Mouse (Mus musculus) forebrain, postnatal 0 days (tissue): ENCODE measurements around the gene Llgl2. TPM values are rescaled to one million over a fixed set of nuclear protein-coding genes. Genes with fewer than 3 reads are reported as not detected.

Source experiments
- ATAC-seq: fragments of 200-750 bp; cut with Nextera tagmentation; 2 replicates; pipeline ENCODE4 v1.8.0; 2017; ENCODE audit warnings: mild to moderate bottlenecking, moderate library complexity
- DNase-seq: peaks from one replicate; pipeline ENCODE4 v3.0.0-alpha.2; 2015
- H3K27ac ChIP-seq: fragments of 300-500 bp; sonication (generic); 2 replicates; pipeline ENCODE4 v1.5.1; 2014; ENCODE audit warnings: low read depth, mild to moderate bottlenecking, antibody characterized with exemption, low read length, moderate library complexity, mixed read lengths
- H3K27me3 ChIP-seq: fragments of 300-500 bp; sonication (generic); 2 replicates; pipeline ENCODE4 v1.6.1; 2014; ENCODE audit warnings: mild to moderate bottlenecking, low read length, mixed read lengths; ENCODE audit not compliant: insufficient read depth
- H3K36me3 ChIP-seq: fragments of 300-500 bp; sonication (generic); 2 replicates; pipeline ENCODE4 v1.6.1; 2014; ENCODE audit warnings: mild to moderate bottlenecking, moderate library complexity; ENCODE audit not compliant: insufficient read depth
- H3K4me1 ChIP-seq: fragments of 300-500 bp; sonication (generic); 2 replicates; pipeline ENCODE4 v1.6.1; 2014; ENCODE audit warnings: antibody characterized with exemption; ENCODE audit not compliant: insufficient read depth
- H3K4me2 ChIP-seq: fragments of 300-500 bp; sonication (generic); 2 replicates; pipeline ENCODE4 v1.6.1; 2014; ENCODE audit warnings: low read depth, mild to moderate bottlenecking, moderate library complexity
- H3K4me3 ChIP-seq: fragments of 300-500 bp; sonication (generic); 2 replicates; pipeline ENCODE4 v1.5.1; 2014; ENCODE audit warnings: low read depth, low read length, mixed read lengths
- H3K9ac ChIP-seq: fragments of 300-500 bp; sonication (generic); 2 replicates; pipeline ENCODE4 v1.6.1; 2014; ENCODE audit warnings: mild to moderate bottlenecking
- H3K9me3 ChIP-seq: fragments of 300-500 bp; sonication (generic); 2 replicates; pipeline ENCODE4 v1.6.1; 2016; ENCODE audit warnings: low read length
- CTCF ChIP-seq: sonication (generic); IDR thresholded peaks from 2 replicates; pipeline ENCODE4 v1.5.1; 2016; ENCODE audit warnings: antibody characterized with exemption, control low read depth, low read depth
- WGBS: fragments of 180-500 bp; shearing (Covaris S2); extraction: QIAGEN DNeasy Blood & Tissue Kit; methylation state at CpG from one replicate; pipeline ENCODE4 v1.1.7; 2014; 5-methylcytosine and 5-hydroxymethylcytosine counted together
- polyA plus RNA-seq: library from polyadenylated mRNA; unstranded; fragments of >200 nt; fragmentation: Nextera tagmentation; extraction: Ambion mirVana; gene quantifications from 2 replicates; pipeline ENCODE4 v1.2.1, GENCODE M21; 2015
- total RNA-seq: library from RNA; depleted of rRNA; stranded (reverse); fragments of >200 nt; gene quantifications from 2 replicates; pipeline ENCODE4 v1.2.3, GENCODE M21; 2014

Gene Llgl2
- total and polyA plus RNA-seq, 2 experiments from 2014 or later = 1.1 to 4.0 TPM

- H3K27ac ChIP-seq = no peak overlapping the region
- no peak for TF ChIP-seq CTCF
- H3K9me3 ChIP-seq = no peaks in the 10 kb centered on the region
- H3K4me2 ChIP-seq = no peak overlapping the region
- no peaks in the 10 kb centered on the region for H3K4me1 ChIP-seq
- WGBS = 39% methylated on average over 11 of the region's 11 CpGs
- H3K4me3 ChIP-seq = no peak overlapping the region
- H3K9ac ChIP-seq = no peak overlapping the region
- DNase-seq = no peak
- H3K36me3 ChIP-seq = no peaks in the 10 kb centered on the region
- H3K27me3 ChIP-seq = no peaks in the 10 kb centered on the region
- ATAC-seq = no peak
Measured at GRCm38 (mm10) chr11:115836656-115837395, 13.0 kb downstream of the Llgl2 start.

GRCm38 (mm10) chr11:115837606-115838345 is 13.9 kb downstream of the Llgl2 start:
- H3K4me1 ChIP-seq = no peaks in the 10 kb centered on the region
- WGBS = 92% methylated on average over 22 of the region's 22 CpGs
- H3K9ac ChIP-seq = no peak overlapping the region
- no peaks in the 10 kb centered on the region for H3K36me3 ChIP-seq
- no peak for ATAC-seq
- H3K4me3 ChIP-seq = no peak overlapping the region
- H3K27ac ChIP-seq = no peak overlapping the region
- H3K9me3 ChIP-seq = no peaks in the 10 kb centered on the region
- no peak for DNase-seq
- no peak overlapping the region for H3K4me2 ChIP-seq
- H3K27me3 ChIP-seq = no peaks in the 10 kb centered on the region
- no peak for TF ChIP-seq CTCF

- Histone ChIP-seq H3K9me3 (no peaks in the 10 kb centered on the region), H3K36me3 (no peaks in the 10 kb centered on the region), H3K4me2 (no peak overlapping the region), H3K27me3 (no peaks in the 10 kb centered on the region), H3K9ac (no peak overlapping the region), H3K4me3 (no peak overlapping the region), H3K27ac (no peak overlapping the region), H3K4me1 (no peaks in the 10 kb centered on the region)
- 47% methylated on average over 4 of the region's 4 CpGs for whole genome bisulfite sequencing
- no peak for TF ChIP-seq CTCF
- DNase-seq (no peak), ATAC-seq (no peak)
Measured at GRCm38 (mm10) chr11:115838895-115839311, 15.1 kb downstream of the Llgl2 start.

- Histone ChIP-seq H3K27ac (no peak overlapping the region), H3K27me3 (no peaks in the 10 kb centered on the region), H3K4me3 (no peak overlapping the region), H3K9ac (no peak overlapping the region), H3K4me2 (no peak overlapping the region), H3K9me3 (no peaks in the 10 kb centered on the region), H3K36me3 (no peaks in the 10 kb centered on the region), H3K4me1 (no peaks in the 10 kb centered on the region)
- TF ChIP-seq CTCF = no peak
- ATAC-seq (no peak), DNase-seq (no peak)
- WGBS = 69% methylated on average over 3 of the region's 3 CpGs
Measured at GRCm38 (mm10) chr11:115839732-115840131, 15.9 kb downstream of the Llgl2 start.

GRCm38 (mm10) chr11:115841044-115841443 is 17.2 kb downstream of the Llgl2 start:
- ATAC-seq = no peak
- WGBS = 85% methylated on average over 6 of the region's 6 CpGs
- Histone ChIP-seq H3K9ac (no peak overlapping the region), H3K4me2 (no peak overlapping the region), H3K27me3 (no peaks in the 10 kb centered on the region), H3K27ac (no peak overlapping the region), H3K36me3 (no peaks in the 10 kb centered on the region), H3K4me1 (no peaks in the 10 kb centered on the region), H3K4me3 (no peak overlapping the region), H3K9me3 (no peaks in the 10 kb centered on the region)
- no peak for TF ChIP-seq CTCF
- DNase-seq = no peak

- Histone ChIP-seq H3K36me3 (no peaks in the 10 kb centered on the region), H3K4me1 (no peaks in the 10 kb centered on the region), H3K27me3 (no peaks in the 10 kb centered on the region), H3K4me3 (no peak overlapping the region), H3K9me3 (no peaks in the 10 kb centered on the region), H3K9ac (no peak overlapping the region), H3K4me2 (no peak overlapping the region), H3K27ac (no peak overlapping the region)
- no peak for TF ChIP-seq CTCF
- no peak for ATAC-seq
- DNase-seq = no peak
- 28% methylated on average over 6 of the region's 6 CpGs for WGBS
Measured at GRCm38 (mm10) chr11:115841961-115842550, 18.2 kb downstream of the Llgl2 start.
